Comparison of ENCODE assay signal across 17 mouse cellular contexts in genomic region chr5:54155916-54156315, GRCm38 (mm10).
DNase-seq lines count a peak whose midpoint lies in the region; ATAC-seq and TF ChIP-seq lines count a peak whose summit lies in the region.
"Had no signal": no experiment of that assay in that cellular context is flagged by ENCODE, and none has a peak within 500 bp of the region (broad histone marks: within the 10 kb centered on the region; RNA-seq: fewer than 3 reads in every experiment).

No protein-coding gene starts in this region.

- H3K9me3 ChIP-seq in forebrain, embryonic 11.5 days (ENCODE audit: control insufficient read depth, low read length), result no peaks in the 10 kb centered on the region
- no peaks in the 10 kb centered on the region for H3K9me3 ChIP-seq in forebrain, embryonic 10.5 days
- no peaks in the 10 kb centered on the region for H3K9me3 ChIP-seq in midbrain, embryonic 12.5 days
- no peaks in the 10 kb centered on the region for H3K9me3 ChIP-seq in midbrain, postnatal 0 days (ENCODE audit: low read length)
- no peaks in the 10 kb centered on the region for H3K9me3 ChIP-seq in hindbrain, embryonic 16.5 days (ENCODE audit: control insufficient read depth, low read length)
- H3K9me3 ChIP-seq in liver, embryonic 11.5 days (ENCODE audit: control insufficient read depth, low read length), result no peaks in the 10 kb centered on the region
- H3K9me3 ChIP-seq: liver, embryonic 15.5 days; neural tube, embryonic 12.5 days had no signal

- no peak overlapping the region for H3K4me3 ChIP-seq in forebrain, embryonic 11.5 days (ENCODE audit: low read depth, low read length)
- H3K4me3 ChIP-seq in forebrain, embryonic 10.5 days, result no peak overlapping the region
- H3K4me3 ChIP-seq in midbrain, embryonic 12.5 days, result no peak overlapping the region
- H3K4me3 ChIP-seq in midbrain, postnatal 0 days (ENCODE audit: low read depth, low read length), result no peak overlapping the region
- H3K4me3 ChIP-seq in hindbrain, embryonic 16.5 days (ENCODE audit: low read length), result no peak overlapping the region
- H3K4me3 ChIP-seq in liver, embryonic 11.5 days (ENCODE audit: low read depth, low read length), result no peak overlapping the region
- H3K4me3 ChIP-seq: erythroblast, embryonic 14.5 days; liver, embryonic 15.5 days; neural tube, embryonic 12.5 days had no signal

- no peak overlapping the region for H3K9ac ChIP-seq in forebrain, embryonic 11.5 days (ENCODE audit: low read length)
- no peak overlapping the region for H3K9ac ChIP-seq in midbrain, embryonic 12.5 days (replicated peaks)
- H3K9ac ChIP-seq in midbrain, postnatal 0 days (replicated peaks; ENCODE audit: low read length, poor library complexity, severe bottlenecking), result no peak overlapping the region
- no peak overlapping the region for H3K9ac ChIP-seq in hindbrain, embryonic 16.5 days (ENCODE audit: low read depth, low read length)
- H3K9ac ChIP-seq in liver, embryonic 11.5 days (ENCODE audit: low read depth, low read length), result no peak overlapping the region
- H3K9ac ChIP-seq: liver, embryonic 15.5 days; neural tube, embryonic 12.5 days had no signal

- H3K27ac ChIP-seq in forebrain, embryonic 11.5 days (ENCODE audit: low read depth, low read length), result no peak overlapping the region
- H3K27ac ChIP-seq in forebrain, embryonic 10.5 days, result no peak overlapping the region
- no peak overlapping the region for H3K27ac ChIP-seq in midbrain, embryonic 12.5 days (replicated peaks)
- H3K27ac ChIP-seq in midbrain, postnatal 0 days (ENCODE audit: low read depth, low read length), result no peak overlapping the region
- no peak overlapping the region for H3K27ac ChIP-seq in hindbrain, embryonic 16.5 days (ENCODE audit: low read depth, low read length)
- no peak overlapping the region for H3K27ac ChIP-seq in liver, embryonic 11.5 days (ENCODE audit: low read depth, low read length)
- H3K27ac ChIP-seq: liver, embryonic 15.5 days; macrophage; neural tube, embryonic 12.5 days had no signal

- no peaks in the 10 kb centered on the region for H3K4me1 ChIP-seq in forebrain, embryonic 11.5 days (replicated peaks; ENCODE audit: control insufficient read depth, insufficient read depth, low read length)
- peaks cover 20% of the 10 kb centered on the region for H3K4me1 ChIP-seq in forebrain, embryonic 10.5 days
- H3K4me1 ChIP-seq in midbrain, embryonic 12.5 days, result peaks cover 24% of the 10 kb centered on the region
- peaks cover 10% of the 10 kb centered on the region; the same call in 1 of the 2 replicates for H3K4me1 ChIP-seq in midbrain, postnatal 0 days (ENCODE audit: insufficient read depth, low read length)
- peaks cover 13% of the 10 kb centered on the region for H3K4me1 ChIP-seq in hindbrain, embryonic 16.5 days (ENCODE audit: control insufficient read depth, insufficient read depth, low read depth, low read length)
- H3K4me1 ChIP-seq in liver, embryonic 11.5 days (replicated peaks; ENCODE audit: control insufficient read depth, insufficient read depth, low read length), result no peaks in the 10 kb centered on the region

- H3K27me3 ChIP-seq in forebrain, embryonic 11.5 days (ENCODE audit: control insufficient read depth, insufficient read depth, low read length), result no peaks in the 10 kb centered on the region
- H3K27me3 ChIP-seq in forebrain, embryonic 10.5 days (ENCODE audit: poor library complexity, severe bottlenecking), result peaks cover 5% of the 10 kb centered on the region
- H3K27me3 ChIP-seq in midbrain, embryonic 12.5 days, result peaks cover 8% of the 10 kb centered on the region
- no peaks in the 10 kb centered on the region for H3K27me3 ChIP-seq in midbrain, postnatal 0 days (ENCODE audit: insufficient read depth, low read length)
- no peaks in the 10 kb centered on the region for H3K27me3 ChIP-seq in hindbrain, embryonic 16.5 days (replicated peaks; ENCODE audit: control insufficient read depth, insufficient read depth, low read length)
- H3K27me3 ChIP-seq in liver, embryonic 11.5 days (replicated peaks; ENCODE audit: control insufficient read depth, insufficient read depth, low read length), result no peaks in the 10 kb centered on the region
- H3K27me3 ChIP-seq: liver, embryonic 15.5 days; neural tube, embryonic 12.5 days had no signal

- WGBS in forebrain, embryonic 11.5 days, result 71% methylated on average over 4 of the region's 4 CpGs
- 83% methylated on average over 4 of the region's 4 CpGs for WGBS in forebrain, embryonic 10.5 days
- WGBS in midbrain, embryonic 12.5 days, result 74% methylated on average over 4 of the region's 4 CpGs
- WGBS in midbrain, postnatal 0 days, result 91% methylated on average over 4 of the region's 4 CpGs
- WGBS in hindbrain, embryonic 16.5 days, result 85% methylated on average over 4 of the region's 4 CpGs
- WGBS in liver, embryonic 11.5 days, result 77% methylated on average over 4 of the region's 4 CpGs

- H3K4me2 ChIP-seq in forebrain, embryonic 11.5 days (ENCODE audit: low read depth, low read length, severe bottlenecking), result no peak overlapping the region
- H3K4me2 ChIP-seq in midbrain, embryonic 12.5 days (replicated peaks), result no peak overlapping the region
- H3K4me2 ChIP-seq in midbrain, postnatal 0 days (ENCODE audit: low read depth, low read length, poor library complexity, severe bottlenecking), result no peak overlapping the region
- no peak overlapping the region for H3K4me2 ChIP-seq in hindbrain, embryonic 16.5 days (ENCODE audit: low read length)
- H3K4me2 ChIP-seq in liver, embryonic 11.5 days, result no peak overlapping the region
- H3K4me2 ChIP-seq: liver, embryonic 15.5 days had no signal

- no peak for TF ChIP-seq CTCF in midbrain, postnatal 0 days (IDR thresholded peaks at IDR 0.05)

- peak; percentile 19; the same call in 1 of the 2 replicates for ATAC-seq in forebrain, embryonic 11.5 days (replicated peaks; ENCODE audit: low FRiP score)
- ATAC-seq in midbrain, embryonic 12.5 days (ENCODE audit: low FRiP score, low read depth), result peak; percentile 42; the same call in 1 of the 2 replicates
- ATAC-seq in midbrain, postnatal 0 days (ENCODE audit: low FRiP score), result no peak
- 0 out of 2 replicates have a peak, but pooled peaks have one; percentile 11 for ATAC-seq in hindbrain, embryonic 16.5 days
- ATAC-seq in liver, embryonic 11.5 days (replicated peaks; ENCODE audit: low FRiP score), result no peak

- no peaks in the 10 kb centered on the region for H3K36me3 ChIP-seq in forebrain, embryonic 11.5 days (ENCODE audit: control insufficient read depth, insufficient read depth, low read length)
- no peaks in the 10 kb centered on the region for H3K36me3 ChIP-seq in forebrain, embryonic 10.5 days (replicated peaks)
- no peaks in the 10 kb centered on the region for H3K36me3 ChIP-seq in midbrain, embryonic 12.5 days
- H3K36me3 ChIP-seq in midbrain, postnatal 0 days (ENCODE audit: insufficient read depth, low read length), result no peaks in the 10 kb centered on the region
- no peaks in the 10 kb centered on the region for H3K36me3 ChIP-seq in hindbrain, embryonic 16.5 days (ENCODE audit: control insufficient read depth, insufficient read depth, low read length)
- H3K36me3 ChIP-seq in liver, embryonic 11.5 days (ENCODE audit: control insufficient read depth, insufficient read depth, low read length), result no peaks in the 10 kb centered on the region
- H3K36me3 ChIP-seq: liver, embryonic 15.5 days; neural tube, embryonic 12.5 days had no signal

- peak; percentile 49 for DNase-seq in forebrain, embryonic 11.5 days (ENCODE audit: low spot score)
- DNase-seq in forebrain, embryonic 10.5 days (ENCODE audit: extremely low spot score, low spot score), result no peak
- no peak for DNase-seq in midbrain, postnatal 0 days (ENCODE audit: low spot score)
- peak; percentile 28 for DNase-seq in ZHBTc4 (ENCODE audit: low read depth, low spot score)
- DNase-seq in natural killer cell, adult 2 months (ENCODE audit: low spot score in 2 of 2), result no peak
- DNase-seq in liver, embryonic 11.5 days (ENCODE audit: low spot score), result no peak
- DNase-seq: adrenal gland, postnatal 25 days; cerebellum, adult 18-20 months; gastrocnemius, postnatal 25 days; kidney, adult 11 months; layer of hippocampus, postnatal 36 days had no signal

Comparison
In these comparisons a context has a peak if more than half of its experiments do, and no peak if none do; other contexts are left out.
1. ATAC-seq: peak in forebrain, embryonic 11.5 days (single experiment), midbrain, embryonic 12.5 days (single experiment) and hindbrain, embryonic 16.5 days (single experiment); none in midbrain, postnatal 0 days (single experiment) and liver, embryonic 11.5 days (single experiment).
2. DNase-seq: peak in forebrain, embryonic 11.5 days (single experiment) and ZHBTc4 (single experiment); none in forebrain, embryonic 10.5 days (single experiment), midbrain, postnatal 0 days (single experiment), natural killer cell, adult 2 months (0 of 2) and liver, embryonic 11.5 days (single experiment).